Mouse (Mus musculus): Measurements from ENCODE around the gene Gm10722.
"Not testable (repeated sequence)": the region's sequence is repeated elsewhere in the genome, so short reads cannot be mapped to it uniquely, and the experiment has no call there.

GRCm38 (mm10) chr9:3015896-3016295, 15.2 kb downstream of the Gm10722 start:
- not testable (repeated sequence) for TF ChIP-seq CTCF (IDR thresholded peaks at IDR 0.05; ENCODE audit: low read depth, low read length); POLR2A (IDR thresholded peaks at IDR 0.05; ENCODE audit: insufficient read depth, low read length)

All from ES-Bruce4 (cell line).